Mouse (Mus musculus) kidney, postnatal 10 days (tissue): ENCODE data around the gene Trip11.
A peak's percentile ranks its signal among the peaks of the same experiment; 100 is the strongest.
"Not testable (repeated sequence)": the region's sequence is repeated elsewhere in the genome, so short reads cannot be mapped to it uniquely, and the experiment has no call there.

Experiments used
- DNase-seq: peaks from one replicate; pipeline ENCODE4 v3.0.0; 2021; ENCODE audit warnings: mixed read lengths

The Trip11 gene

GRCm38 (mm10) chr12:101912626-101913490 lies at the start of gene Trip11:
TSS of gene Trip11 (minus strand) at chr12:101913267.
- DNase-seq, result peak; percentile 95

DNA sequence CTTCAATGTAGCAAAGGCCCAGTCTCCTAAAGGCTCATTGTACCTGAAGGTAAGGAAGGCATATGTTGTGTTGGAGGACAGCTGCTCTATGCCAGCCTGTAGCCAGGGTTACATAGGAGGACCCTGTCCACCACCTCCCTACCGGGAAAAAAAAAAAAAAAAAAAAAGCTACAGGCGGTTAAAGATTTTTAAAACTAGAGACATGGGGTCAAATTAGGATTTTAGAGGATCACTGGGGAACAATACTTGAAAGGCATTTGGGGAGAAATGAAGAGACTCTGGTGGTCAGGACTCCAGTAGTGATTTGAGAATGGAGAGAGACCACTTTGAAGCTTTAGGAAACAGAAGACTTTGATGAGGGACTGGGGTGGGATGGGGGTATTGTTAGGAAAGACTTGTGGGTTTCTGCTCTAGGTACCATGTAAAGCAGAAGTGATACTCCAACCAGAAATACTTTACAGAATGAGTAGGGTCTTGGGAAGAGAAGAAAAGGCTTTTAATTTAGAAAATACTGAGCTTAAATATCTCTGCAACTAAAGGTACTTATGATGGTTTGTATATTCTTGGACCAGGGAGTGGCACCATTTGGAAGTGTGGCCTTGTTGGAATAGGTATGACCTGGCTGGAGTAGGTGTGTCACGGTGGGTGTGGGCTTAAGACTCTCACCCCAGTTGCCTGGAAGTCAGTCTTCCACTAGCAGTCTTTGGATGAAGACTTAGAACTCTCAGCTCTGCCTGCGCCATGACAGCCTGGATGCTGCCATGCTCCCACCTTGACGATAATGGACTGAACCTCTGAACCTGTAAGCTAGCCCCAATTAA lies 46.1 kb upstream of the Trip11 start:
- DNase-seq, result not testable (repeated sequence)

- DNase-seq, result no peak
Observed at GRCm38 (mm10) chr12:101958556-101958955, 45.5 kb upstream of the Trip11 start.

DNA sequence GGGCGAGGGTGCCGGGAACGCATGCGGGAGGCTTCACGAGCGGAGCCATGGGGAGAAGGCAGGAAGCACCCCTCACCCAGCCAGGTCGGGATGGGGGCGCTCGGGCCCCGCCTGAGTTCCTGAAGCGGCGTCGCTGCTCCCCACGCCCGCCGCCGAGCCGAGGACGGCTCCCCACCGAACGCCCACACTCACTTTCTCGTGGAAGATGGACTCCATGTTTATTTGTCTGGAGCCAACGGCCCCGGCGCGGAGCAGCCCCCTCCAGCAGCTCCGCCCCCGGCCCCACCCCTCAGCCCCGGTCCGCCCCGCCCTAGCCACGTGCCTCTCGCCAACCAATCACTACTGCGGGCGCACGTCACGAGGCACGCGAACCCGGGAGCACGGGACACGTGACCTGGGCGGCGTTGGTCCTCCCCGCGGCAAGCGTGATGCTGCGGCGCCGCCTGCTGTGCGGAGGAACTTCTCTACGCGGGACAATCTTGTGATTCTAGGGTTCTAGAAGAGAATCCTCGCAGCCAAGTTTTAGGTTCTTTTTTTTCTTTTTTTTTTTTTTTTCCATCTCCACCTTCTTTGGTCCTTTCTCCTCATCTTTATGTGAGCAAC lies 45.0 kb upstream of the Trip11 start, which contains the start of gene Atxn3:
Atxn3 (minus strand) TSS at position 305 of the 603 bp plus-strand sequence.
- peak; percentile 99 for DNase-seq

GRCm38 (mm10) chr12:101957079-101957941 lies 44.2 kb upstream of the Trip11 start:
- no peak for DNase-seq

- DNase-seq, result not testable (repeated sequence)
Observed at GRCm38 (mm10) chr12:101955821-101956220, 42.8 kb upstream of the Trip11 start.

GRCm38 (mm10) chr12:101948801-101949200 lies 35.7 kb upstream of the Trip11 start:
- DNase-seq, result peak; percentile 15

GRCm38 (mm10) chr12:101947986-101948385 lies 34.9 kb upstream of the Trip11 start:
- no peak for DNase-seq

- no peak for DNase-seq
Observed at GRCm38 (mm10) chr12:101937572-101937971, 24.5 kb upstream of the Trip11 start.

DNA sequence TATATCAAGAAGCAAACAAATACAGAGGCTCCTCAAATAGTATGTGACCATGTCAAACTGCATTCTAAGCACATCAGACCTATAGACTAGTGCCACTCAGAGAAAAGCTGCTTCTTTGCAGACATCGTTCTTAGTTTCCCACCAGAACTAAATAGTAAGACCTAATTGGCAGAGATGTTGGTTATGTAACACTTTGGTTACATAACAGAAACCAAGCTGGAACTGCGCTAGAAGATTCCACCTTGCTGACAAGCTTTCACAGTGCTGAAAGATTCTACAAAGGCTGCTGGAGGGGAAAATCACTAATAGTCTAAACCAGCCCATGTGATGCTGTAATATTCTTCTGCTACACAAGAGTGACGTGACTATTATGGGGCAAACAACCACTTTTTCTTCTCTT lies 22.2 kb upstream of the Trip11 start:
- no peak for DNase-seq

DNA sequence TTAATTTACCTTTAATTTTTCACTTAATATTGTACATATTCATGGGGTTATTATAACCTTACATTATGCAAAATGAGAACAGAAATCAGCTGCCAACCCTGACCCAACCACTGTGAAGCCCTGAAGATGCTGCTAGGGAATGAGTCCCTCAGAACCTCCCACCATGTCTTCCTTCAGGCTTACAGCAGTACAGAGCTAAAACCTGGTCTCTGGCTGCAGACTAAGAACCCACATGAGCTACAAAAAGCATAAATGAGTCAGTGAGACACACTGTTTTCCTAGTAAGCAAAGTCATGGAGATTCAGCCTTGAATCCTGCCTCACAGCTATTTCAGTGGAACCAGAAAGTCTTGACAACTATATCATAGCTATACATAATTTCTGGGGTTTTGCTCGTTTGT lies 15.4 kb upstream of the Trip11 start:
- no peak for DNase-seq

DNA sequence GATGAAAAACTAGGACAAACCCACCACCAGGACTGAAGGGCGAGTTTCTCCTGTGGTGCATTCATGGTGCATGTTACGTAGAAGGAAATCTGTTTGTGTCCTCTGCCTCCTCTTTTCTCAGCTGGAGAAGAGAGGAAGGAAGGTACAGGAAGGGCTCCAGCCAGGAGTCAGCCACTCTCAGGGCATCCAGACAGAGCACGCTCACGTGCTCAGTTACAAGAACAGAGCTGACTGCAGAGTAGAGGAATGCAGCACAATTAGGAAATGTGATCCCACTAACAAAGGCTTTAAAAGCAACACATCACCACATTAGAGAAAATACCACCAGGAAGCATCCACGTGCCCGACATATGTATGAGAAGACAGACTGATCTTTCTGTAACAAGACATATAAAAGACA lies 9.2 kb upstream of the Trip11 start:
- no peak for DNase-seq

DNA sequence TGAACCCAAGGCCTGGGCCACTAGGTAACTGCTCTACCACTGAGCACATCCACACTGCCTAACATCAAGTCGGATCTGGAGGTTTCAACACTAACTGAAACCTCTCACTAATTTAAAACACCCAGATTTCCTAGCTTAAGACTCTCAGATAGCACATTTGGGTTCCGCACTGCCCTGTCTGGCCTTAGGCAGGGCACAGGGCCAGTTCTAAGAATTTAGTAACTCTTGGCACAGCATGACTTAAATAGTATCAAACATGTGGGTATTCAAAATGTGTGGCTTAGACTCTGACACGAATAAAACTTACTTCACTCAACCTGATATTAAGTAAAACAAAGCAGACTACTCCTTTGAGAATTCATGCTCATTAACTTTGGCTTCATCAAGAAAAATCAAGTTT lies 6.8 kb upstream of the Trip11 start:
- no peak for DNase-seq

DNA sequence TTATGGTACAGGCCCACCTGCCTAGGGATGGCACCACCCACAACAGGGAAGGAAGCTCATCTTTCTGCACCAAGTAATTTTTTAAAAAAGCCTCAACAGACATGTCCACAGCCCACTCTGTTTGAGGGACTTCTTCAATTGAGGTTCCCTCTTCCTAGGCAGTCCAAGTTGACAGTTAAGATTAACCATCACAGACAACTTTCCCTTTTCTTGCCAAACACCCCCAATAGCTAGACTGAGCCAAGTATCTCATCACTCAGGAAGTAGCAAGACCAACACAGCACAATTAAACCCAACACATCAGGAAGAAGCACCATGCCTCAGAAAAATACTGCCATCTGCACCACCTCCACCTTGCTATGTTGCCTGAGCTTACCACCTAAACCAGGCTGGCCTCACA lies 4.1 kb upstream of the Trip11 start:
- no peak for DNase-seq

DNA sequence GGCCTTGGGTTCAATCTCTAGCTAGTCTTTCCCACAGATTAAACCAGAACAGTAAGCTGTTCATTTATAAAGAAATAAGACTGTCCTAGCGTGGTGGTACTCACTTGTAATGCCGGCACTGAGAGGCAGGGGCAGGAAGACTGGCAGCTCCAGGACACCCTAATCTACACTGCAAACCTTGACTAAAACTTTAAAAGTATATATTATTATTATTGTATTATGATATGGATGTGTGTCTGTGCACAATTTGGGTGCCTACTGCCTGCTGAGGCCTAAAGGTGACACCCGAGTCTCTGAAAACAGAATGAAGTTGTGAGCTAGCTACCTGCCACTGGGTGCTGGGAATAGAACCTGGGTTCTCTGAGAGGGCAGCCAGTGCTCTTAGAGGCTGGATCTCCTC lies 1.7 kb downstream of the Trip11 start:
- DNase-seq, result no peak

DNA sequence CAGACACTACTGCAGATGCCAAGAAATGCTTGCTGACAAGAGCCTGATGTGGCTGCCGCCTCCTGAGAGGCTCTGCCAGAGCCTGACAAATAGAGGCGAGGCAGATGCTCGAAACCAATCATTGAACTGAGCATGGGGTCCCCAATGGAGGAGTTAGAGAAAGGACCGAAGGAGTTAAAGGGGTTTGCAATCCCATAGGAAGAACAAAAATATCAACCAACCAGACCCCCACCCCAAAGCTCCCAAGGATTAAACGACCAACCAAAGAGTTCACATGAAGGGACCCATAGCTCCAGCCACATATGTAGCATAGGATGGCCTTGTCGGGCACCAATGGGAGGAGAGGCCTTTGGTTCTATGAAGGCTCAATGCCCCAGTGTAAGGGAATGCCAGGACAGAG lies 2.7 kb downstream of the Trip11 start:
- DNase-seq, result no peak

DNA sequence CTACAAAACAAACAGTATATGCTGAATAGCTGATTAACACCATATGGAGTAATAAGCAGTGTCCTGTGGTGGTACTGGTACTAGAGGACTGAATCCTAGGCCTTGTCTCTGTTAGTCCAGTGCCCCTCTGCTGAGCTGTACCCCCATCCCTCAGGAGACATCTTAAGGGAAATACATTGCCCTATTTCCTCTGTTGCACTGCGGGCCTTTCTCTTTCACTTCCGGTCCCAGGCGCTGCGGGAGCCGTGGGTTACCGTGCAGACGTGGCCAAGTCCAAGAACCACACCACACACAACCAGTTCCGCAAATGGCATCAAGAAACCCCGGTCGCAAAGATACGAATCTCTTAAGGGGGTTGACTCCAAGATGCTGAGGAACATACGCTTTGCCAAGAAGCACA lies 7.2 kb downstream of the Trip11 start:
- no peak for DNase-seq

DNA sequence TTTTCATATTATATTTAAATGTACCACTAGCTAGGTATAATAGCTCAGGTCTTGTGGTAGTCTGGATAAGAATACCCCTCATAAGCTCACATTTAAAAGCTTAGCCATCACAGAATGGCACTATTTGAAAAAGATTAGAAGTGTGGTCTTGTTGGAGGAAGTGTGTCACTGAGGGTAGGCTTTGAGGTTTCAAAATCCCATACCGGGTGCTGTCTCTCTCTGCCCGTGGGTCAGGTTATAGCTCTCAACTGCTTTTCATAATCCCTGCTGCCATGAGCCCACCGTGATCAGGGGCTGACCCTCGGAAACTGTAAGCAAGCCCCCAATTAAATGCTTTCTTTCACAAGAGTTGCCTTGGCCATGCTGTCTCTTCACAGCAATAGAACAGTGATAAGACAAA lies 8.2 kb downstream of the Trip11 start:
- DNase-seq, result no peak

GRCm38 (mm10) chr12:101904170-101904569 lies 8.9 kb downstream of the Trip11 start:
- DNase-seq, result no peak

DNA sequence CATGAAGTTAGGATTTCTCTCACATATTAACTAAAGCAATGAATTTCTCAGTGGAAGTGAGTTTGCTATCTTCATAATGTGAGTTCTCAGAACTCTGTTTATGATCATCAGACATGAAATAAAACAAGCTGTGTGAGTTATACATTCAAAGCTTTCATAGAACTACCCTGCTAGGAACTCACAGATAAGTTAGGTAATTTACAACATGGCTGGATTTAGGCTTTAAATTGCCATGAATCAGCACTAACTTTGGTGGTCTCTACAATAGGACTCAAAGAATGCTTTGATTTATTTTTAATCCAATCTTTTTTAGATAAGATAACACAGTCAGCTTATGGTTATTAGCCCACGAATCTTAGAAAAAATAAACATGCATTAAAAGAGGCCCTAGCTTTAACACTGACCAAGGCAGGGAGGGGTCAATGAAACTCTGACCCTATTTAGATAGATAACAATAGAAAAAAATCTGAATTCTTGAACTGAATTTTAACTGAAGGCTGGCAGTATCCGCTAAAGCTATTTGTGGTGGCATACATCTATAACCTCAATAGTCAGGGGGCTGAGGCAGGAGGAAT lies 13.3 kb downstream of the Trip11 start:
- no peak for DNase-seq

- DNase-seq, result no peak
Observed at GRCm38 (mm10) chr12:101898966-101899365, 14.1 kb downstream of the Trip11 start.

DNA sequence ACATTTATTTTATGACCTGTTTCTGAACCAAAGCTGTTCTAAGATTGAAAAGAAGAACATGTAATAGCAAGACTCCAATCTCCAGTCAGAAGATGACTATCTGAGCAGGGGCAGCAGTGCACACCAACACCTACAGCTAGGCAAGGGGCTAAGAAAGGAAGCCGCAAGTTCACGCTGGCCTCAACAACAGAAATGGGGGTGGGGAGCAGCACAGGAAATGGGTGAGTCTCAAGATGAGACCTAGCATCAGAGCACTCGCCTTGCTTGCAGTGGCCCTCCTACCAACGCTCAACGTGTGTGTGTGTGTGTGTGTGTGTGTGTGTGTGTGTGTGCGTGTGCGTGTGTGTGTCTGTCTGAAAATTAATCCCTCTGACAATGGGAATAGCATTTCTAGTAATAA lies 16.0 kb downstream of the Trip11 start:
- DNase-seq, result no peak
